Mouse (Mus musculus): ENCODE measurements at regions not wholly inside any gene's neighbourhood (a gene's known extent, or its start where the extent isn't known, plus 50 kb on each side); places are given as distances from the start of the nearest gene placed in this dataset.

GRCm38 (mm10) chr15:61309452-61310165 is 386.8 kb upstream of the A1bg start:
- TF ChIP-seq GATA1 (IDR thresholded peaks at IDR 0.05; ENCODE audit: borderline replicate concordance, low read length): no peak
- no peak for TF ChIP-seq FLI1 (IDR thresholded peaks at IDR 0.05; ENCODE audit: low read length)

Data from megakaryocyte, embryonic 14.5 days (primary cell).